Mouse (Mus musculus) megakaryocyte, embryonic 14.5 days (primary cell): ENCODE data around the gene Cdc123.

ENCODE experiments used
- FLI1 ChIP-seq: IDR thresholded peaks from 2 replicates; pipeline ENCODE4 v1.6.1; 2012; ENCODE audit warnings: low read length, inconsistent platforms, mixed read lengths
- GATA1 ChIP-seq: IDR thresholded peaks from 3 replicates; pipeline ENCODE4 v1.6.1; 2012; ENCODE audit warnings: mixed read lengths, low read length, inconsistent platforms, borderline replicate concordance

DNA sequence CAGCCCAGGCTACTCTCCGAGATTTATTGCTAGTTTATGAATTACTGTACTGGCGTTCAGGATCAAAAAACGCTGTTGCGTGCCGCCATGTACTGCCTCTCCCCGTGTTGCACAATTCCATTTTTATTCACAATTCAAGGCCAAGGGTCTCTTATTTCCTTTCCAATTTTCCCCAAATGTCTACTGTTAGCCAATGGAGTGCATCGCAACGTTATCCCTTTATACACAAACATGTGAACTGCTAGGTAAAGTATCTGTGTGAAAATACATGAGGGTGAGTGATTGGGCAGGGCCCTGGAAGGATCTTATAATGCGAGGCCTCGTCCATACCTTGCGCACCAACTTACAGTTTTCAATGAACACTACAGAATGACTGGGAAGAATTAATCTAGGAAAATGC is 49.3 kb upstream of the Cdc123 start:
- TF ChIP-seq GATA1 (no peak), FLI1 (no peak)
